Mouse (Mus musculus): ENCODE data around the gene Hsd17b14.

DNA sequence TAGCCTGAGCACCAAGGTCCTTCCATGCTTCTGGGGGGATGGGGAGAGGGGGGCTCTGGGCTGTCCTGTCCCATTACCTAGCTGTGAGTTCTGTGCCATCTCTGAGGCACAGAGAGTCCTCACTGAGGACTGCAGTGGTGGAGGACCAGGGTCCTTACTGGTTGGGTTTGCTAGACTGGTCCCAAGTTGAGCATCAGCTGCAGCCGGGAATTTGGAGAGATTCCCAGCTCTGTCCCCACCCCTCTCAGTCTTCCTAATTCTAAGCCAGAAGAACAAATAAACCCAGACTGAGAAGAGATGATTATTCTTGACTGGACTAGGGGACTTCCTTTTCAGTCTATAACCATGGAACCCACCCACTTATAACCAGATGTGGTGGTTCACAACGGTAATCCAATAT lies 24.1 kb upstream of the Hsd17b14 start:
- no peak for TF ChIP-seq CTCF (IDR thresholded peaks at IDR 0.05; ENCODE audit: control insufficient read depth, insufficient read depth, low read length)
- TF ChIP-seq POLR2A (IDR thresholded peaks at IDR 0.05; ENCODE audit: borderline replicate concordance, control insufficient read depth, low read depth, low read length), result no peak

Measured in bone marrow, adult 2 months (tissue).